ENCODE assay signal across 9 mouse cellular contexts in the genomic region with DNA sequence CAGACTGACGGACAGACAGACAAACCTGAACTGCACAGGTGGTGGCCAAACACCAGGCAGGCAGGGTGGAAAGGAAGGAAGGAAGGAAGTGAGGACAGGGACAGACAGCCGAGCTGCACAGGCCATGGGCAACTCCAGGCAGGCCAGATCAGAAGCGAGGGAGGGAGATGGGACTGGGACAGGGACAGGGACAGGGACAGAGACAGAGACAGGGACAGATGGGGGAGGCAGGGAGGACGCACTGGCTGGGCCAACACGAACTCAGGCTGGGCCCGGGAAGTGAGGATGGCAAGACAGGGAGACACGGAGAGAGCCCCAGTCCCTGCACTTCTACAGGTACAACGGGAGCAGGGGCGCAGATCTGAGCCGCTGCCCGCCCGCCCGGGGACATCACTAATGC.
DNase-seq lines count a peak whose midpoint lies in the region; ATAC-seq and TF ChIP-seq lines count a peak whose summit lies in the region.
"Had no signal": no experiment of that assay in that cellular context is flagged by ENCODE, and none has a peak within 500 bp of the region (broad histone marks: within the 10 kb centered on the region; RNA-seq: fewer than 3 reads in every experiment).

No protein-coding gene starts in this region.

- no peak overlapping the region for H3K27ac ChIP-seq in testis, adult 2 months (ENCODE audit: control insufficient read depth, insufficient read depth, low read depth, low read length)
- no peak overlapping the region for H3K27ac ChIP-seq in hindbrain, embryonic 12.5 days
- H3K27ac ChIP-seq in liver, embryonic 11.5 days (ENCODE audit: low read depth, low read length): no peak overlapping the region

- H3K4me2 ChIP-seq in hindbrain, embryonic 12.5 days (replicated peaks): peak overlapping the region; percentile 28; the same call in 1 of the 2 replicates
- H3K4me2 ChIP-seq in liver, embryonic 11.5 days: peak overlapping the region; percentile 43; the same call in 1 of the 2 replicates

- no peak for TF ChIP-seq POLR2A in testis, adult 2 months (IDR thresholded peaks at IDR 0.05; ENCODE audit: control insufficient read depth, low read depth, low read length)

- H3K27me3 ChIP-seq in testis, adult 2 months (ENCODE audit: control insufficient read depth, insufficient read depth, low read length): no peaks in the 10 kb centered on the region
- H3K27me3 ChIP-seq in hindbrain, embryonic 12.5 days: no peaks in the 10 kb centered on the region
- H3K27me3 ChIP-seq in liver, embryonic 11.5 days (replicated peaks; ENCODE audit: control insufficient read depth, insufficient read depth, low read length): no peaks in the 10 kb centered on the region
- H3K27me3 ChIP-seq: CH12.LX had no signal

- WGBS in hindbrain, embryonic 12.5 days: 86% methylated on average over 12 of the region's 13 CpGs
- WGBS in liver, embryonic 11.5 days: 82% methylated on average over 13 of the region's 13 CpGs

- TF ChIP-seq CTCF in testis, adult 2 months (IDR thresholded peaks at IDR 0.05; ENCODE audit: control insufficient read depth, insufficient read depth, insufficient replicate concordance, low read depth, low read length): no peak

- 0 out of 2 replicates have a peak, but pooled peaks cover 5% of the 10 kb centered on the region for H3K9me3 ChIP-seq in hindbrain, embryonic 12.5 days (replicated peaks)
- H3K9me3 ChIP-seq in liver, embryonic 11.5 days (ENCODE audit: control insufficient read depth, low read length): 0 out of 2 replicates have a peak, but pooled peaks cover 6% of the 10 kb centered on the region

- peak overlapping the region; percentile 71 for H3K4me3 ChIP-seq in testis, adult 2 months (ENCODE audit: control insufficient read depth, low read depth, low read length)
- H3K4me3 ChIP-seq in hindbrain, embryonic 12.5 days: 0 out of 2 replicates have a peak overlapping the region, but pooled peaks have one; percentile 20
- peak overlapping the region; percentile 17; the same call in 1 of the 2 replicates for H3K4me3 ChIP-seq in liver, embryonic 11.5 days (ENCODE audit: low read depth, low read length)

- DNase-seq in frontal cortex, postnatal 25 days (ENCODE audit: low spot score in 2 of 2): no peak
- DNase-seq in testis, postnatal 10 days (ENCODE audit: low spot score): no peak
- DNase-seq in liver, embryonic 11.5 days (ENCODE audit: low spot score): no peak
- peak; percentile 8 for DNase-seq in right cerebral cortex, postnatal 4 days
- DNase-seq in retina, postnatal 1 day: no peak

- no peak overlapping the region for H3K9ac ChIP-seq in hindbrain, embryonic 12.5 days
- H3K9ac ChIP-seq in liver, embryonic 11.5 days (ENCODE audit: low read depth, low read length): no peak overlapping the region

- H3K36me3 ChIP-seq in testis, adult 2 months (ENCODE audit: control insufficient read depth, insufficient read depth, low read length): no peaks in the 10 kb centered on the region
- H3K36me3 ChIP-seq in hindbrain, embryonic 12.5 days: no peaks in the 10 kb centered on the region
- H3K36me3 ChIP-seq in liver, embryonic 11.5 days (ENCODE audit: control insufficient read depth, insufficient read depth, low read length): no peaks in the 10 kb centered on the region

- peak; percentile 1; the same call in 1 of the 2 replicates for ATAC-seq in frontal cortex, adult (ENCODE audit: low TSS enrichment)
- ATAC-seq in hindbrain, embryonic 12.5 days (ENCODE audit: low FRiP score): no peak
- ATAC-seq in liver, embryonic 11.5 days (replicated peaks; ENCODE audit: low FRiP score): no peak

- no peaks in the 10 kb centered on the region for H3K4me1 ChIP-seq in testis, adult 2 months (ENCODE audit: control insufficient read depth, insufficient read depth, low read length)
- H3K4me1 ChIP-seq in hindbrain, embryonic 12.5 days: no peaks in the 10 kb centered on the region
- no peaks in the 10 kb centered on the region for H3K4me1 ChIP-seq in liver, embryonic 11.5 days (replicated peaks; ENCODE audit: control insufficient read depth, insufficient read depth, low read length)

Comparison
In these comparisons a context has a peak if more than half of its experiments do, and no peak if none do; other contexts are left out.
1. H3K4me3 ChIP-seq: peak in every context shown above with its lines; median percentile 71 in testis, adult 2 months; 20 in hindbrain, embryonic 12.5 days; 17 in liver, embryonic 11.5 days.